Mouse (Mus musculus) CH12.LX (cell line): ENCODE data around the gene Etv6. TPM values are rescaled to one million over a fixed set of nuclear protein-coding genes. Genes with fewer than 3 reads are reported as not detected.

Source experiments
- DNase-seq: peaks from one replicate; pipeline ENCODE4 v3.0.0-alpha.2; 2013; ENCODE audit errors: extremely low read depth
- H3K27ac ChIP-seq: 2 replicates; pipeline ENCODE4 v1.5.1; 2012; ENCODE audit warnings: low read depth, mild to moderate bottlenecking, control low read depth, moderate library complexity; ENCODE audit not compliant: insufficient read depth
- H3K27me3 ChIP-seq: replicated peaks from 2 replicates; pipeline ENCODE3; 2012; ENCODE audit warnings: inconsistent platforms
- H3K36me3 ChIP-seq, 2 experiments: replicated peaks in 1 of 2; 2 replicates each; pipeline versions ENCODE3 to v1.6.1; 2012; ENCODE audit warnings: inconsistent platforms in 1 of 2, low read length in 1 of 2, mild to moderate bottlenecking in 1 of 2, mixed read lengths in 1 of 2, moderate library complexity in 1 of 2; ENCODE audit not compliant: control insufficient read depth in 1 of 2, insufficient read depth in 1 of 2
- H3K4me1 ChIP-seq, 2 experiments: 2 replicates each; pipeline ENCODE4 v1.6.1; 2012; ENCODE audit warnings: inconsistent platforms in 1 of 2, moderate library complexity in 1 of 2; ENCODE audit not compliant: insufficient read depth in 2 of 2, control insufficient read depth in 1 of 2
- H3K4me2 ChIP-seq: 2 replicates; pipeline ENCODE4 v1.6.1; 2012; ENCODE audit warnings: low read depth, mild to moderate bottlenecking, control low read depth; ENCODE audit not compliant: poor library complexity, insufficient read depth, severe bottlenecking
- H3K4me3 ChIP-seq, 3 experiments: fragments of 150-350 bp in 1 of 3; sonication (generic) in 1 of 3; replicated peaks in 1 of 3; 2 replicates each; pipeline versions ENCODE3 to v1.5.1; 2011 to 2012; ENCODE audit warnings: low read depth in 2 of 3, low read length in 2 of 3, mild to moderate bottlenecking in 2 of 3, moderate library complexity in 2 of 3, control low read depth in 1 of 3, improper control_type of control experiment in 1 of 3, inconsistent platforms in 1 of 3, mixed read lengths in 1 of 3; ENCODE audit not compliant: poor library complexity in 1 of 3
- H3K79me2 ChIP-seq: replicated peaks from 2 replicates; pipeline ENCODE4 v1.6.1; 2012; ENCODE audit warnings: mild to moderate bottlenecking, moderate library complexity; ENCODE audit not compliant: control insufficient read depth, poor library complexity, insufficient read depth, severe bottlenecking; ENCODE audit errors: extremely low read depth
- H3K9ac ChIP-seq: 2 replicates; pipeline ENCODE4 v1.6.1; 2012; ENCODE audit warnings: low read depth, mild to moderate bottlenecking, control low read depth, moderate library complexity; ENCODE audit not compliant: insufficient read depth
- H3K9me3 ChIP-seq: replicated peaks from 2 replicates; pipeline ENCODE3; 2012; ENCODE audit warnings: low read length, inconsistent platforms, mixed read lengths
- BHLHE40 ChIP-seq: IDR thresholded peaks from 2 replicates; pipeline ENCODE4 v1.6.1; 2011; ENCODE audit warnings: mild to moderate bottlenecking, low read depth, low read length, improper control_type of control experiment
- GABPA ChIP-seq: IDR thresholded peaks from 2 replicates; pipeline ENCODE4 v1.6.1; 2012; ENCODE audit warnings: low read depth, low read length, improper control_type of control experiment, inconsistent platforms; ENCODE audit not compliant: insufficient replicate concordance
- IRF4 ChIP-seq: IDR thresholded peaks from 2 replicates; pipeline ENCODE4 v1.6.1; 2014; ENCODE audit warnings: low read depth, mild to moderate bottlenecking, inconsistent platforms, low read length, improper control_type of control experiment
- JUN ChIP-seq: IDR thresholded peaks from 2 replicates; pipeline ENCODE4 v1.6.1; 2011; ENCODE audit warnings: low read depth, mild to moderate bottlenecking, low read length, improper control_type of control experiment, moderate library complexity; ENCODE audit not compliant: insufficient read depth
- MAFK ChIP-seq: IDR thresholded peaks from 2 replicates; pipeline ENCODE4 v1.6.1; 2011; ENCODE audit warnings: low read length, improper control_type of control experiment; ENCODE audit not compliant: insufficient replicate concordance
- MAX ChIP-seq: IDR thresholded peaks from 2 replicates; pipeline ENCODE4 v1.6.1; 2011; ENCODE audit warnings: low read length, improper control_type of control experiment
- MEF2A ChIP-seq: IDR thresholded peaks from 2 replicates; pipeline ENCODE4 v1.6.1; 2014; ENCODE audit warnings: low read depth, mild to moderate bottlenecking, inconsistent platforms, low read length, improper control_type of control experiment, borderline replicate concordance
- PAX5 ChIP-seq: IDR thresholded peaks from 2 replicates; pipeline ENCODE4 v1.6.1; 2012; ENCODE audit warnings: low read length, inconsistent platforms, mixed read lengths
- SIN3A ChIP-seq: IDR thresholded peaks from 2 replicates; pipeline ENCODE4 v1.6.1; 2012; ENCODE audit warnings: low read length, improper control_type of control experiment, inconsistent platforms
- USF2 ChIP-seq: conservative IDR thresholded peaks from 2 replicates; pipeline ENCODE4 v1.6.1; 2011; ENCODE audit warnings: low read depth, low read length, improper control_type of control experiment
- ZC3H11A ChIP-seq: IDR thresholded peaks from 2 replicates; pipeline ENCODE4 v1.6.1; 2012; ENCODE audit warnings: low read depth, mild to moderate bottlenecking, inconsistent platforms, low read length, improper control_type of control experiment
- ZNF384 ChIP-seq: IDR thresholded peaks from 2 replicates; pipeline ENCODE4 v1.6.1; 2012; ENCODE audit warnings: low read depth, low read length, improper control_type of control experiment, inconsistent platforms
- dilution Hi-C: fragments of 300-500 bp; cut with MboI; formaldehyde crosslinking; loops from 2 replicates; pipeline ENCODE4 v1.14.3; 2020; ENCODE audit warnings: low sequenced_read_pairs; ENCODE audit not compliant: extremely low pct_unique_long_range_greater_than_20kb, extremely low pct_ligation_motif_present
- in situ Hi-C: fragments of 300-500 bp; cut with MboI; formaldehyde crosslinking; loops from 3 replicates; pipeline ENCODE4 v1.14.3; 2019; ENCODE audit warnings: low sequenced_read_pairs, low pct_ligation_motif_present, low pct_unique_long_range_greater_than_20kb, mixed read lengths
- polyA plus RNA-seq: library from polyadenylated mRNA; unstranded; fragments of >175 nt; gene quantifications from 2 replicates; pipeline ENCODE4 v1.2.1, GENCODE M21; 2012; ENCODE audit warnings: low read depth; ENCODE audit not compliant: insufficient read length
- total RNA-seq, 2 experiments: library from RNA; depleted of rRNA; stranded (reverse); fragments of 300-350 nt in 1 of 2; fragments of >200 nt in 1 of 2; gene quantifications; 2 replicates each; pipeline ENCODE4 v1.2.3; 2012 to 2014

Etv6 gene
- total and polyA plus RNA-seq, 3 experiments: 7.6 to 29.5 (median 10.1) TPM

DNA sequence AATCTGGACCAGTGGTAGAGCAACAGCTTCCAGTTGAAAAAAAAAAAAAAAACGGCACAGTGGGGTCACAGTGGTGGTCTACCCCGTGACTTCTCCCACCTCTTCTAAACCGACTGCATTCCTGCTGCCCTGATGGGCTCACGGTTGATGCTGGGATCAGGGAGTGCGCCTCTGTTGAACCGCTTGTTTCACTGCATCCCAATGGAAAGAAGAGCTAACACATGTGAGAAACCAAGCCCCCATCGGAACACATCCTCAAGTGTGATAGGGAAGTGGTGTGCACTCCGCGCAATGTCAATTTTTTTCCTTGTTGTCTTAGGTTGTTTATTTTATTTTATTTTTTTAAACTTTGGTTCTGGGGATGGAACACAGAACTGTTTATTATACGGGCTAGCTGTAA lies 2.5 kb downstream of the Etv6 start:
- Histone ChIP-seq H3K9ac (no peak overlapping the region), H3K4me2 (no peak overlapping the region), H3K27me3 (no peaks in the 10 kb centered on the region), H3K4me3 (peak overlapping the region in 2 of 3 experiments; percentile 83 to 91), H3K36me3 (peaks cover 0 to 30% of the 10 kb centered on the region in 2 experiments), H3K4me1 (peaks cover 2 to 61% of the 10 kb centered on the region in 2 experiments; a peak in 3 of 4 replicates), H3K27ac (no peak overlapping the region), H3K79me2 (peaks cover 36% of the 10 kb centered on the region), H3K9me3 (no peaks in the 10 kb centered on the region)
- no peak for TF ChIP-seq PAX5
- TF ChIP-seq GABPA: no peak
- TF ChIP-seq MAX: no peak
- TF ChIP-seq BHLHE40: no peak
- no peak for TF ChIP-seq IRF4
- TF ChIP-seq JUN: no peak
- TF ChIP-seq ZC3H11A: no peak
- no peak for TF ChIP-seq MAFK
- TF ChIP-seq MEF2A: no peak
- TF ChIP-seq SIN3A: no peak
- in situ Hi-C loops (loop anchor here (25.0 kb wide), 1 partner anchor 174 kb away; no protein-coding TSS in a partner anchor), dilution Hi-C loops (no loop called here)
- DNase-seq: no peak

GRCm38 (mm10) chr6:134038881-134039280 lies 3.4 kb downstream of the Etv6 start:
- Histone ChIP-seq H3K9ac (no peak overlapping the region), H3K79me2 (peaks cover 45% of the 10 kb centered on the region), H3K4me1 (peaks cover 2 to 69% of the 10 kb centered on the region in 2 experiments; a peak in 3 of 4 replicates), H3K4me2 (no peak overlapping the region), H3K9me3 (no peaks in the 10 kb centered on the region), H3K36me3 (peaks cover 0 to 36% of the 10 kb centered on the region in 2 experiments), H3K27ac (no peak overlapping the region), H3K27me3 (no peaks in the 10 kb centered on the region), H3K4me3 (no peak overlapping the region)
- DNase-seq: no peak
- in situ Hi-C loops (loop anchor here (25.0 kb wide), 1 partner anchor 173 kb away; no protein-coding TSS in a partner anchor), dilution Hi-C loops (no loop called here)
- TF ChIP-seq SIN3A: no peak
- no peak for TF ChIP-seq USF2

GRCm38 (mm10) chr6:134039351-134039750 lies 3.9 kb downstream of the Etv6 start:
- no peak overlapping the region for H3K27ac ChIP-seq
- H3K9ac ChIP-seq: no peak overlapping the region
- H3K4me3 ChIP-seq: no peak overlapping the region
- peaks cover 0 to 41% of the 10 kb centered on the region in 2 experiments for H3K36me3 ChIP-seq
- no peak overlapping the region for H3K4me2 ChIP-seq
- H3K79me2 ChIP-seq: peaks cover 49% of the 10 kb centered on the region
- no peak for DNase-seq
- in situ Hi-C loops: loop anchor here (25.0 kb wide), 1 partner anchor 173 kb away; no protein-coding TSS in a partner anchor
- dilution Hi-C loops: no loop called here
- TF ChIP-seq ZNF384: no peak
- H3K9me3 ChIP-seq: peaks cover under 1% of the 10 kb centered on the region
- peaks cover 0 to 70% of the 10 kb centered on the region in 2 experiments; a peak in 3 of 4 replicates for H3K4me1 ChIP-seq
- no peaks in the 10 kb centered on the region for H3K27me3 ChIP-seq
